Mouse (Mus musculus) T-helper 17 cell (primary cell): Measurements from ENCODE around the gene Gstt1.

ENCODE experiments used
- in situ Hi-C, 2 experiments: fragments of 300-600 bp; cut with MboI, MseI; formaldehyde crosslinking; loops; 1 replicate in 1 of 2; 2 replicates in 1 of 2; pipeline ENCODE4 v1.15.1; 2025; ENCODE audit warnings: high pct_unique_total_duplicates in 2 of 2

The Gstt1 gene

GRCm38 (mm10) chr10:75767756-75768155 lies 30.6 kb downstream of the Gstt1 start:
- in situ Hi-C loops: loop anchor here in 1 of 2 experiments (5.0 kb wide), 1 partner anchor 90 kb away; no protein-coding TSS in a partner anchor

GRCm38 (mm10) chr10:75766856-75767255 lies 31.5 kb downstream of the Gstt1 start:
- in situ Hi-C loops: loop anchor here in 1 of 2 experiments (5.0 kb wide), 1 partner anchor 90 kb away; no protein-coding TSS in a partner anchor

- in situ Hi-C loops: loop anchor here in 1 of 2 experiments (5.0 kb wide), 1 partner anchor 93 kb away; no protein-coding TSS in a partner anchor
These were observed 33.6 kb downstream of the Gstt1 start for GRCm38 (mm10) chr10:75764519-75765473.

DNA sequence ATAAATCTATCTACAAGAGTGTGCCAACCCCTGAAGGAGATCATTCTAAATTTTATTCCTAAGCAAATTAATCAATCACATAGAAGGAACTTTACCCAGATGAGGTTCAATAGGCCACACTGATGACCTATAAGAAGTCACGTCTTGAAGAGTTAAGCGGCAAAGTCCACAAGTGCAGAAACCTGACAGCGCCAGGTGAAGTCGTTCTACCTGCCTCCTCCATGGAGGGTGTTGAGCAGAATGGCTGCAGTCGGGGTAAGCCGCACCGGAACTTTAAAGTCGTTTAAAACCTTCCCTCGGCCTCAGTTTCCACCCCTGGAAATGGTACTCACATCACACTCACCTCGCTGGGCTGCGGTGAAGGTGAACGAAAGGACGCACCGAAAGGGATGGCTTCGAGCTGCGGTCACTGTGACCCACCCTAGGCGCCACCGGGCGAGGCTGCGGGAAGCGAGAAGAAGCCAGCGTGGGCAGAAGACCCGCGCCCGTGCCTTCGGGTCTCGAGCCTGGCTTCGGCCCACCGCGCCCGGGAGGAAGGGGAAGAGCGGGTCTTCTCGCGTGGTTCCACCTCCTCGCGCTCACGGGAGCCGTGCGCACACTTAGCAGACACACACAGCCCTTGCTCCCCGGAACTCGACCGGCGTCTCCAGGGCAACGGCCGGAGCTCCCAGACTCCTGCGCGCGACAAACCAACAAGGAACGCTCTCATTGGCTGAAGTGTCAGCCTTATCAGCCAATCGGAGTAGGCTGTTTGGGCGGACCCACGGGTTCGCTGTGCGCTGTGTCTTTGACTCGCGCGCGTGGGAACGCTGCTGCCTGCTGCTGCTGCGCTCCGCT lies 34.5 kb downstream of the Gstt1 start, which contains the start of gene Cabin1:
Gene Cabin1 (minus strand): TSS at position 660 of the 837 bp plus-strand sequence.
- in situ Hi-C loops: no loop called here

DNA sequence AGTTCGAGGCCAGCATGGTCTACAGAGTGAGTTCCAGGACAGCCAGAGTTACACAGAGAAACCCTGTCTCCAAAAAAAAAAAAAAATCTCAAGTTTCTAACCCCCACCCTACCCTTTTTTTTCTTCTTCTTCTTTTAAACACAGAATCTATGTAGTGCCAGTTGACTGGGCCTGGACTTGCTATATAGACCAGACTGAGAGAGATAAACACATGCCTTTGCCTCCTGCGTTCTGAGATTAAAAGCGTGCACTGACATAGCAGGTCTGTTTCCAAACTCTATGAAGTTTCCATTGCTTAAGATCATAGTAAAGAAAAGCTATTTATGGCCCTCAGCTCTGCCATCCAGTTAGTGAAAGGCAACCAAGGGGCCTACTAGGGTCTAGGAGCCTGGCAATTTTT lies 36.0 kb downstream of the Gstt1 start:
- in situ Hi-C loops: no loop called here

DNA sequence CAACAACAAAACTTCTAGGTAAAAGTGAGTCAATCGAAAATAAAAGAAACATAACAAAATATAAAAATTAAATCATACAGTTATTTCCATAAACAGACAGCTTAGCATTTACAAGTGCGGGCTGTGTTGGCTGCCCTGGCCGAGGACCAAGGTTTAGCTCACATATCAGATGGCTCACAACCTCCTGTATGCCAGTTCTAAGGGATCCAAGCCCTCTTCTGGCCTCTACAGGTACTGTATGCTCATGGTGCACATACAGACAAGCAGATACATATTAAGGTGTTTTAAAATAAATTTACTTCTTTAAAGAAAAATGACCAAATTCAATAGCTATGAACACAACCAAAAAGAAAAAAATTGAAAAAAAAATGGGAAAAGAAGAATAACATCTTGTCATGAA lies 38.1 kb downstream of the Gstt1 start:
- in situ Hi-C loops: no loop called here

DNA sequence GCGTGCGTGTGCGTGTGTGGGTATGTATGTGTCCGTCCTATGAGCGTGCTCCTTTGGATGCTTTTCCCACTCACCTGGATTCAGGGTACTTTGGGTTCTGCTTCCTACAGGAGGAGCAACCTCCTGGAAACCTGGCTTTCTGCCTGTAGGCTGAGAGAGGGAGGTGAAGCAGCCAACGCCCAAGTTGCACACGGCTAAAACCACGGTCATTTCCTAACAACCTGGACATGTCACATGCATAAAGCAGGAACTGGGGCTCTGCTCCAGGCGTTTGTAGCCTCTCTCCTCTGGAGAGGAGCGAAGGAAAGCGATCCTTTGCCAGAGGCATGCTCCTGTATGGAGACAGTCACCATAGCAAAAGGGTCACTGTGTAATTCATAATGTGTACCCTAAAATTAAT lies 41.7 kb downstream of the Gstt1 start:
- in situ Hi-C loops: loop anchor here in 1 of 2 experiments (5.0 kb wide), 1 partner anchor 191 kb away; no protein-coding TSS in a partner anchor

- in situ Hi-C loops: loop anchor here (5.0 to 10.0 kb wide), 3 partner anchors 111 to 208 kb away; partner anchors contain the start of gene Gm5134 (in 1 of the 2)
These were observed 54.4 kb downstream of the Gstt1 start for GRCm38 (mm10) chr10:75744017-75744416.

GRCm38 (mm10) chr10:75743369-75743768 lies 55.0 kb downstream of the Gstt1 start:
- in situ Hi-C loops: loop anchor here (5.0 to 10.0 kb wide), 3 partner anchors 111 to 209 kb away; partner anchors contain the start of gene Gm5134 (in 1 of the 2)

GRCm38 (mm10) chr10:75740866-75741265 lies 57.5 kb downstream of the Gstt1 start:
- in situ Hi-C loops: loop anchor here (5.0 to 10.0 kb wide), 3 partner anchors 114 to 211 kb away; partner anchors contain the start of gene Gm5134 (in 1 of the 2)
